Mouse (Mus musculus) midbrain, postnatal 0 days (tissue): ENCODE data around the gene Zfand3. TPM values are rescaled to one million over a fixed set of nuclear protein-coding genes. Genes with fewer than 3 reads are reported as not detected.

ENCODE experiments used
- ATAC-seq: fragments of 200-750 bp; cut with Nextera tagmentation; 2 replicates; pipeline ENCODE4 v1.8.0; 2017; ENCODE audit warnings: moderate number of reproducible peaks, mild to moderate bottlenecking, moderate TSS enrichment, moderate library complexity; ENCODE audit not compliant: low FRiP score
- DNase-seq: peaks from one replicate; pipeline ENCODE4 v3.0.0-alpha.2; 2015; ENCODE audit warnings: low spot score
- H3K27ac ChIP-seq: fragments of 300-500 bp; sonication (generic); 2 replicates; pipeline ENCODE4 v1.5.1; 2014; ENCODE audit warnings: low read depth, mild to moderate bottlenecking, low read length, mixed read lengths
- H3K27me3 ChIP-seq: fragments of 300-500 bp; sonication (generic); 2 replicates; pipeline ENCODE4 v1.6.1; 2014; ENCODE audit warnings: low read length, control low read depth, mixed read lengths; ENCODE audit not compliant: insufficient read depth
- H3K36me3 ChIP-seq: fragments of 300-500 bp; sonication (generic); 2 replicates; pipeline ENCODE4 v1.6.1; 2014; ENCODE audit warnings: low read length, control low read depth, mixed read lengths; ENCODE audit not compliant: insufficient read depth
- H3K4me1 ChIP-seq: fragments of 300-500 bp; sonication (generic); 2 replicates; pipeline ENCODE4 v1.6.1; 2014; ENCODE audit warnings: mild to moderate bottlenecking, control low read depth, antibody characterized with exemption, low read length, mixed read lengths; ENCODE audit not compliant: insufficient read depth
- H3K4me2 ChIP-seq: fragments of 300-500 bp; sonication (generic); 2 replicates; pipeline ENCODE4 v1.6.1; 2014; ENCODE audit warnings: low read depth, mild to moderate bottlenecking, low read length, mixed read lengths; ENCODE audit not compliant: poor library complexity, severe bottlenecking
- H3K4me3 ChIP-seq: fragments of 300-500 bp; sonication (generic); 2 replicates; pipeline ENCODE4 v1.5.1; 2014; ENCODE audit warnings: low read depth, mild to moderate bottlenecking, low read length, moderate library complexity
- H3K9ac ChIP-seq: fragments of 300-500 bp; sonication (generic); replicated peaks from 2 replicates; pipeline ENCODE4 v1.6.1; 2014; ENCODE audit warnings: mild to moderate bottlenecking, low read length, moderate library complexity, mixed read lengths; ENCODE audit not compliant: poor library complexity, severe bottlenecking
- H3K9me3 ChIP-seq: fragments of 300-500 bp; sonication (generic); 2 replicates; pipeline ENCODE4 v1.6.1; 2016; ENCODE audit warnings: low read length, control low read depth
- CTCF ChIP-seq: IDR thresholded peaks from 2 replicates; pipeline ENCODE4 v1.5.1; 2016; ENCODE audit warnings: antibody characterized with exemption, mild to moderate bottlenecking
- WGBS: fragments of 180-500 bp; shearing (Covaris S2); extraction: QIAGEN DNeasy Blood & Tissue Kit; methylation state at CpG from one replicate; pipeline ENCODE4 v1.1.7; 2014; 5-methylcytosine and 5-hydroxymethylcytosine counted together
- polyA plus RNA-seq: library from polyadenylated mRNA; unstranded; fragments of >200 nt; fragmentation: Nextera tagmentation; extraction: Ambion mirVana; gene quantifications from 2 replicates; pipeline ENCODE4 v1.2.1, GENCODE M21; 2015
- total RNA-seq: library from RNA; depleted of rRNA; stranded (reverse); fragments of >200 nt; gene quantifications from 2 replicates; pipeline ENCODE4 v1.2.3, GENCODE M21; 2014

Gene Zfand3
- total and polyA plus RNA-seq, 2 experiments from 2014 or later: 41.3 to 72.2 TPM

- H3K4me3 ChIP-seq: no peak overlapping the region
- H3K9ac ChIP-seq: no peak overlapping the region
- no peaks in the 10 kb centered on the region for H3K9me3 ChIP-seq
- H3K27me3 ChIP-seq: no peaks in the 10 kb centered on the region
- no peak for ATAC-seq
- no peaks in the 10 kb centered on the region for H3K4me1 ChIP-seq
- TF ChIP-seq CTCF: no peak
- no peak for DNase-seq
- no peaks in the 10 kb centered on the region for H3K36me3 ChIP-seq
- WGBS: 76% methylated on average over 3 of the region's 3 CpGs
- no peak overlapping the region for H3K4me2 ChIP-seq
- no peak overlapping the region for H3K27ac ChIP-seq
Measured at GRCm38 (mm10) chr17:30090416-30090815, 85.9 kb downstream of the Zfand3 start.

DNA sequence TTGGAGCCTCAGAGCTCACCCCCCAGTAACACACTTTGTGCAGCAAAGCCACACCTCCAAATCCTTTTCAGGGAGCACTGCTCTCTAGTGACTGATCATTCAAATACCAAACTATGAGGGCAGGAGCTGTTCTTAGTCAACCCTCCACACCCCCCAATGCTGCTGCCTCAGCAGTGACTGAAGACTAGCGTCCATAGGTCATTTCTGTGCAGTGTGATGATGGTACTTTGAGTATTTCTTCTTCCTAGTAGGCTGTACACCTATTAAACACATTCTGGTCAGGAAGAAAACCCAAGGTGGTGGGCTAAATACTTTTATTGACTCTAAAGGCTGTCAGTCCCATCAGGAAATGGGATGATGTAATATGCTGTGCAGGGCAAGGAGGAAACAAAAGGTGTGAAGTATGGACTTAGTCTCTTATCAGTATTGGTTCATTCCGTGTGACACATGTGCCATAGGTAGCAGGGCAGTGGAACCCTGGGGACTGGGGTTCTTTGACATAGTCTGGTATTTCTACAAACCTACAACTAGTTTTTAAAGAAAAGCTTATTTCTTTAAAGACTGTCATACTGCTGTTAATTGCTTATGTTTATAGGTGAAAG, 88.7 kb downstream of the Zfand3 start:
- Histone ChIP-seq H3K27ac (no peak overlapping the region), H3K27me3 (no peaks in the 10 kb centered on the region), H3K9me3 (no peaks in the 10 kb centered on the region), H3K4me3 (no peak overlapping the region), H3K9ac (no peak overlapping the region), H3K4me1 (no peaks in the 10 kb centered on the region), H3K36me3 (no peaks in the 10 kb centered on the region), H3K4me2 (no peak overlapping the region)
- WGBS: 99% methylated on average over 2 of the region's 2 CpGs
- TF ChIP-seq CTCF: no peak
- ATAC-seq: no peak
- DNase-seq: no peak

- DNase-seq (no peak), ATAC-seq (no peak)
- Histone ChIP-seq H3K4me1 (no peaks in the 10 kb centered on the region), H3K27ac (no peak overlapping the region), H3K9ac (no peak overlapping the region), H3K36me3 (no peaks in the 10 kb centered on the region), H3K27me3 (no peaks in the 10 kb centered on the region), H3K9me3 (no peaks in the 10 kb centered on the region), H3K4me2 (no peak overlapping the region), H3K4me3 (no peak overlapping the region)
- WGBS: 95% methylated on average over 5 of the region's 5 CpGs
- TF ChIP-seq CTCF: no peak
Measured at GRCm38 (mm10) chr17:30097156-30097555, 92.6 kb downstream of the Zfand3 start.

DNA sequence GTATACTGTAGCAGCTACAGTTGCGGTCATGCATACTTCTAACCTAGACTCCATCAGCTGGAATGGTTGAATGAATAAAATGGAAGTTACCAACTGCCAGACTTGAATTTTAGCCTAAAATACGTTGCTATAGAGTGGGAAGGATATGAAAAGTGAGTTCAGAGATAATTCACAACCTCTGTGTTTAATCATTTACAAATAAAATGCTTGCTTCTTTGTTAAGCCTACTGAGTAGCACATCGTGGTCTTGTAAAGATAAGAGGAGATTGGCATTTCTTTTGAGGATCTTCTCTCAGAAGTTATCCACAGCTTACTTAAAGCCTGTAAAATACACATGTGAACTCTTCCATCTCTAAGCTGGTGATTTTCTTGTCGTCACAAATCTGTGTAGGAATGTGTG, 93.1 kb downstream of the Zfand3 start:
- no peaks in the 10 kb centered on the region for H3K4me1 ChIP-seq
- no peak overlapping the region for H3K4me2 ChIP-seq
- no peaks in the 10 kb centered on the region for H3K27me3 ChIP-seq
- no peak overlapping the region for H3K4me3 ChIP-seq
- no peak overlapping the region for H3K9ac ChIP-seq
- ATAC-seq (no peak), DNase-seq (no peak)
- no peak for TF ChIP-seq CTCF
- no peaks in the 10 kb centered on the region for H3K9me3 ChIP-seq
- H3K27ac ChIP-seq: no peak overlapping the region
- 57% methylated on average over 4 of the region's 4 CpGs for WGBS
- H3K36me3 ChIP-seq: no peaks in the 10 kb centered on the region

DNA sequence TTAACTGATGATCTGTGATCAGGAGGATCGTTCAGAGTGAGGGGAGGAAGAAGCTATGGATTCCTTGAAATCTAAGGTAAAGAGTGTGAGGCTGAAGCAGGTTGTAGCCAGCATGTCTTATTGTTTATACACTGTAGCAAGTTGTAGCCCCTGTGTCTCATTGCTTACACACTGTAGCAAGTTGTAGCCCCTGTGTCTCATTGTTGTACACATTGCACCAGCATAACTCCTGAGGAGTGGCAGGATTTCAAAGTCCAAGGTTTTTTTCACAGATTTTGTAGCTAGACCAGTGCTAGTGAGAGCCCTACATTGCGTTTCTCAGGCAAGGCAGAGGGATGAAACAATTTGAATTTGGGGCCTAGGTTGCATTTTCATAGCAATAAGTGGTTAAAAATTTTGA, 95.1 kb downstream of the Zfand3 start:
- ATAC-seq (no peak), DNase-seq (no peak)
- Histone ChIP-seq H3K27me3 (no peaks in the 10 kb centered on the region), H3K4me3 (no peak overlapping the region), H3K4me1 (no peaks in the 10 kb centered on the region), H3K36me3 (no peaks in the 10 kb centered on the region), H3K27ac (no peak overlapping the region), H3K9ac (no peak overlapping the region), H3K4me2 (no peak overlapping the region), H3K9me3 (no peaks in the 10 kb centered on the region)
- TF ChIP-seq CTCF: no peak
- WGBS: 72% methylated on average over 2 of the region's 2 CpGs

DNA sequence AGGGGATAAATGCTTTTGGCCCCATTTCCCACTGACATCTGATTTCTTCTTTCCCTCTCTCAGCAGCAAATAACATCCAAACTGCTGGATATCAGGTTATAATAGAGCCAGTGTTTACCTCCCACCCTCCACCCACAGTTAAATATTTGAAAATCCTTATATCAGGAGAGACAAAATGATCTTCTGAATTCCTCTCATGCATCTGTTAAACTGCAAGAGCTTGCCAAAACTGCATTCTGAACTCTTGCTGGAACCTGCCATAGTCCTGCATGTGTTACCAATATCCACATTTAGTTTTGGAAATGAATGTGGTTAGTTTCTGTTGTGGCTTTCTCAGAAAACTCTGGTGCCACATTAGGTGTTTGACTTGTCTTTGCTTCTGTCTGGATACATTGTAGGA, 97.3 kb downstream of the Zfand3 start:
- TF ChIP-seq CTCF: no peak
- Histone ChIP-seq H3K27me3 (no peaks in the 10 kb centered on the region), H3K4me2 (no peak overlapping the region), H3K4me1 (no peaks in the 10 kb centered on the region), H3K9me3 (no peaks in the 10 kb centered on the region), H3K9ac (no peak overlapping the region), H3K4me3 (no peak overlapping the region), H3K27ac (no peak overlapping the region), H3K36me3 (no peaks in the 10 kb centered on the region)
- DNase-seq: no peak
- ATAC-seq: no peak
